Mouse (Mus musculus): ENCODE data around the gene Romo1.

DNA sequence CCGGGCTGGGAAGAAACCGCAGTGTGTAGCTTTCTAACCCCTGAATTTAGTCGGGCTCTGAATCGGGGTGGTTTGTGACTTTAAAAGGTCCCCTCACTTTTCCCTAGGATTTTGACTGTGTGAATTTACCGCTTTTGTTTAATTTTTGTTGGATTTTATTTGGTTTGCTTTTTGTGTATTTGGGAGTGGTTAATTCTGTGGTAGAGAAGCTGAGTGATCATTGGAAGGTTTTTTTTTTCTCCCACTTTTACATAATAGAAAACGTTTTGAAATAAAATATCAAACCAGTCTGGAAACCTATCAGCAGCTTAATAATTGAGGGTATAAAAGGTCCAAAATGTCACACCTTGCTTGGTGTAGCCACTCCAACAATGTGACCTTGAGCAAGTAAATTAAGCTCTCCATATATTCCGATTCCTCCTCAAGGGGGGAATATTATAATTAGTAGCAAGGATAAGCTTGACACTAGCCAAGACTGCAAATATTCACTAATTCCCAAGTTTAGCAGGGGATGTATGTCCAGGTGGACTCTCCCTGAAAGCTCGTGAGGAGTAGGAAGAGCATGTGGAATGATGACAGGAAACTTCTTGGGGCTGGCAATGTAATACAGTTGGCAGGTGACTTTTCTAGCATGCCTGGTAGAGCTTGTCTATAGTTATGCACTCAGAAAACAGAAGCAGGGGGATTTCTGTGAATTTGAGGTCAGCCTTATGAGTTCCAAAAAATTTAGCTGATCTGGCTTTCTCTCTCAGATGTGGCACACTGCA lies 37.2 kb downstream of the Romo1 start:
- TF ChIP-seq CTCF (IDR thresholded peaks at IDR 0.05; ENCODE audit: low read depth), result no peak
- no peak for TF ChIP-seq EP300 (IDR thresholded peaks at IDR 0.05; ENCODE audit: low read depth)

Data from heart, postnatal 0 days (tissue).